Mouse (Mus musculus): ENCODE data around the gene Orc3. TPM values are rescaled to one million over a fixed set of nuclear protein-coding genes. Genes with fewer than 3 reads are reported as not detected.

Gene Orc3
- polyA plus RNA-seq, 1 experiment from 2014 or later, result 85.2 TPM

GRCm38 (mm10) chr4:34577028-34577427 lies 37.7 kb downstream of the Orc3 start:
- Histone ChIP-seq H3K9me3 (no peaks in the 10 kb centered on the region), H3K36me3 (peaks cover 88% of the 10 kb centered on the region), H3K4me3 (no peak overlapping the region), H3K27ac (no peak overlapping the region), H3K27me3 (ENCODE audit: insufficient read depth, poor library complexity, severe bottlenecking) (no peaks in the 10 kb centered on the region), H3K4me1 (0 out of 2 replicates have a peak, but pooled peaks cover 4% of the 10 kb centered on the region)
- WGBS, result 95% methylated on average over 2 of the region's 2 CpGs
- no peak for DNase-seq (ENCODE audit: low spot score)

- Histone ChIP-seq H3K4me1 (no peaks in the 10 kb centered on the region), H3K36me3 (peaks cover 94% of the 10 kb centered on the region), H3K4me3 (no peak overlapping the region), H3K27ac (no peak overlapping the region), H3K9me3 (no peaks in the 10 kb centered on the region), H3K27me3 (ENCODE audit: insufficient read depth, poor library complexity, severe bottlenecking) (no peaks in the 10 kb centered on the region)
- DNase-seq (ENCODE audit: low spot score), result no peak
- 80% methylated on average over 2 of the region's 2 CpGs for WGBS
Observed at GRCm38 (mm10) chr4:34572876-34573275, 41.9 kb downstream of the Orc3 start.

GRCm38 (mm10) chr4:34566226-34566625 lies 48.5 kb downstream of the Orc3 start:
- no peaks in the 10 kb centered on the region for H3K27me3 ChIP-seq (ENCODE audit: insufficient read depth, poor library complexity, severe bottlenecking)
- no peak overlapping the region for H3K4me3 ChIP-seq
- H3K4me1 ChIP-seq, result no peaks in the 10 kb centered on the region
- no peak for DNase-seq (ENCODE audit: low spot score)
- H3K36me3 ChIP-seq, result peaks cover 80% of the 10 kb centered on the region
- WGBS, result 91% methylated on average over 6 of the region's 6 CpGs
- H3K27ac ChIP-seq, result no peak overlapping the region
- no peaks in the 10 kb centered on the region for H3K9me3 ChIP-seq

GRCm38 (mm10) chr4:34560971-34561370 lies 53.8 kb downstream of the Orc3 start:
- H3K4me1 ChIP-seq, result 0 out of 2 replicates have a peak, but pooled peaks cover 3% of the 10 kb centered on the region
- H3K36me3 ChIP-seq, result peaks cover 30% of the 10 kb centered on the region
- no peak overlapping the region for H3K27ac ChIP-seq
- 58% methylated on average over 4 of the region's 4 CpGs for WGBS
- H3K9me3 ChIP-seq, result no peaks in the 10 kb centered on the region
- no peak for DNase-seq (ENCODE audit: low spot score)
- no peak overlapping the region for H3K4me3 ChIP-seq
- no peaks in the 10 kb centered on the region for H3K27me3 ChIP-seq (ENCODE audit: insufficient read depth, poor library complexity, severe bottlenecking)

- no peak overlapping the region for H3K4me3 ChIP-seq
- peaks cover 16% of the 10 kb centered on the region for H3K4me1 ChIP-seq
- no peak for DNase-seq (ENCODE audit: low spot score)
- H3K9me3 ChIP-seq, result no peaks in the 10 kb centered on the region
- no peak overlapping the region for H3K27ac ChIP-seq
- no peaks in the 10 kb centered on the region for H3K27me3 ChIP-seq (ENCODE audit: insufficient read depth, poor library complexity, severe bottlenecking)
- 0 out of 2 replicates have a peak, but pooled peaks cover 6% of the 10 kb centered on the region for H3K36me3 ChIP-seq
Observed at GRCm38 (mm10) chr4:34556183-34556582, 58.6 kb downstream of the Orc3 start.

- no peak for DNase-seq (ENCODE audit: low spot score)
- Histone ChIP-seq H3K27me3 (ENCODE audit: insufficient read depth, poor library complexity, severe bottlenecking) (no peaks in the 10 kb centered on the region), H3K4me3 (no peak overlapping the region), H3K36me3 (0 out of 2 replicates have a peak, but pooled peaks cover 6% of the 10 kb centered on the region), H3K4me1 (peaks cover 16% of the 10 kb centered on the region), H3K9me3 (no peaks in the 10 kb centered on the region), H3K27ac (no peak overlapping the region)
- WGBS, result 96% methylated on average over 3 of the region's 3 CpGs
Observed at GRCm38 (mm10) chr4:34555604-34556003, 59.1 kb downstream of the Orc3 start.

DNA sequence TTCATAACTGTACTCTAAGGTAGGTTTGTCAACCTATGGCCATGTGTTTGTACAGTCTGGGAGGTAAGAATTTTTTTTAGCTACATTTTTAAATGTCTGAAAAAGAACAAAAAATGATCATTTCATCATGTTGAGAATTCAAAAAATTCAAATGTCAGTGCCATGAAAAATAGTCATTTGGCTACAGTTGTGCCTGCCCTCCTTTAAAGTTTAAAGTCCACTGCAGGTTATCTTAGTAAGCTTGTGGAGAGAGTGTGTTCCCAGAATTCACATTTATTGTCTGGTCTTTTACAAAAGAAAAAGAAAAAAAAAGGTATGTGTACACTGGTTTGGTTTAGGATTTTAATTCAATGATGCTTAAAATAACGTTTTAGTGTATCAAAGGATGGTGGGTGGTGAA lies 60.1 kb downstream of the Orc3 start:
- DNase-seq (ENCODE audit: low spot score), result no peak
- Histone ChIP-seq H3K27me3 (ENCODE audit: insufficient read depth, poor library complexity, severe bottlenecking) (no peaks in the 10 kb centered on the region), H3K36me3 (0 out of 2 replicates have a peak, but pooled peaks cover 6% of the 10 kb centered on the region), H3K9me3 (no peaks in the 10 kb centered on the region), H3K4me1 (peaks cover 16% of the 10 kb centered on the region), H3K4me3 (no peak overlapping the region), H3K27ac (no peak overlapping the region)
- WGBS, result 68% methylated on average over 1 of the region's 1 CpGs

DNA sequence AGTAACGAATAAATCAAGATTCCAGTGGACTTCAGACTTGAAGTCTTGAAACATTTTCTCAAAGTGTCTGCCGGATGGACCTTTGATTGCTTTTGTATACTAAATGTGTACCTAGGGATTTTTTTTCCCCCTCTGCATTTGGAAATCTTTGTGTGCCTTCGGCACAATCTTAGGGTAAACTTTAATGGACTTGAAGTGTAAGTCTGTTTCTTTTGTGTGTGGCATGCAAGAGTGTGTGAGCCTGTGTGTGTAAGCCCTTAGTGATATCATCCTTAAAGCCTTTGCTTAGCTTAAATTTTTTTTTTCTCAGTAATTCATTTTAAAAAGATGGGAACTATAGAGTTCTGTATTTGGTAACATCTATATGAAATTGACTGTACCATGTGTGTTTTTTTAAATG lies 62.8 kb downstream of the Orc3 start:
- no peak for DNase-seq (ENCODE audit: low spot score)
- no peaks in the 10 kb centered on the region for H3K9me3 ChIP-seq
- 29% methylated on average over 3 of the region's 3 CpGs for WGBS
- 0 out of 2 replicates have a peak, but pooled peaks cover 6% of the 10 kb centered on the region for H3K36me3 ChIP-seq
- no peaks in the 10 kb centered on the region for H3K27me3 ChIP-seq (ENCODE audit: insufficient read depth, poor library complexity, severe bottlenecking)
- peaks cover 16% of the 10 kb centered on the region for H3K4me1 ChIP-seq
- H3K27ac ChIP-seq, result peak overlapping the region; percentile 97
- H3K4me3 ChIP-seq, result peak overlapping the region; percentile 86

DNA sequence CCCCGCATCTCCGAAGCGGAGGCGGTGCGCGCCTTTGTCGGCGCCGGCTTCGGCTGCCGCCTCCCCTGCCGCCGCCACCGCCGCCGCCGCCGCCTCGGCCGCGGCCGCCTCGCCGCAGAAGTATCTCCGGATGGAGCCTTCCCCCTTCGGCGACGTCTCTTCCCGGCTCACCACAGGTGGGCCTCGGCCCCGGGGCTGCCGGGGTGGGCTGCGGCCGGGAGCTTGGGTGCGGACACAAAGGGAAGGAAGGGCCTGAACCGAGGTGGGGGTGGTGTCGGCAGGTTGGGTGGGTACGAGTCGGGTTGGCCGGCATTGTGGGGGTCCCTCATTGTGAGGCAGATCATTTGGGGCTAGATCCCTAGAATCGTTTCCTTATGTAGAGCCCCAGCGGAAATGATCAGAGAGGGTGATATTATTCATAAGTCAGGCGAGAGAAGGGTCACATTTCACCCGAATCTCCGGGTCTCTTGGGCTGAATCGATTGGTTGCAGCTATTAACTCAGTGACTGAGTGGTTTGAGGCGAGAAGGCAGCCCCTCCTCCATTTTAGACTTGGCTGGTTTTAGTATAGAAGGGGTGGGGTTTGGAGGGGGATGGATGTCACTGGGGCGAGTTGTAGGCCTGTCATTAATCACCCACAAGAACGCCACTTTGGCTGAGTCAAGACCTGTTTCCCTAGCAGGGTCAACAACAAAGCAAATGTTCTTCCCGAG lies 63.5 kb downstream of the Orc3 start:
- whole genome bisulfite sequencing, result under 1% methylated on average over 50 of the region's 50 CpGs
- Histone ChIP-seq H3K4me3 (peak overlapping the region; percentile 86), H3K9me3 (no peaks in the 10 kb centered on the region), H3K27me3 (ENCODE audit: insufficient read depth, poor library complexity, severe bottlenecking) (no peaks in the 10 kb centered on the region), H3K4me1 (peaks cover 13% of the 10 kb centered on the region), H3K36me3 (0 out of 2 replicates have a peak, but pooled peaks cover 6% of the 10 kb centered on the region), H3K27ac (peak overlapping the region; percentile 97)
- peak; percentile 89 for DNase-seq (ENCODE audit: low spot score)

DNA sequence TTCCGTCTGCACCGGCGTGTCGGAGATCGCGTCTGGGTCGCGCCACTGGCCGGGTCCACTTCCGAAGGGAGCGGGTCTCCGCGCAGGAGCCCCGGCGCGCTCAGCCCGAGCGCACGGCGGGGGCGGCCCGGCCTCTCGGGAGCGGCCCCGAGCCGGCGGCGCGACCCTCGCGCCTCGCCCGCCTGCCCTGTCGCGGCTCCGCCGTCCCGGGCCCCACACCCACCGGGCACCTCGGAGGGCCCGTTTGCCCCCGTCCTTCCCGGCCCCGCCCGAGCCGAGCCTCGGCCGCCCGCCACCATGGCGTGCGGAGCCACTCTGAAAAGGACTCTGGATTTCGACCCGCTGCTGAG lies 64.0 kb downstream of the Orc3 start, which contains the start of gene Akirin2:
Gene Akirin2 (plus strand): TSS at position 190 of the 350 bp plus-strand sequence.
- Histone ChIP-seq H3K27ac (peak within 1 kb of the TSS; percentile 97), H3K36me3 (0 out of 2 replicates have a peak, but pooled peaks cover 6% of the 10 kb centered on the region), H3K9me3 (no peaks in the 10 kb centered on the region), H3K27me3 (ENCODE audit: insufficient read depth, poor library complexity, severe bottlenecking) (no peaks in the 10 kb centered on the region), H3K4me3 (peak within 1 kb of the TSS; percentile 86), H3K4me1 (peaks cover 11% of the 10 kb centered on the region)
- WGBS, result under 1% methylated on average over 43 of the region's 53 CpGs
- DNase-seq (ENCODE audit: low spot score), result no peak

DNA sequence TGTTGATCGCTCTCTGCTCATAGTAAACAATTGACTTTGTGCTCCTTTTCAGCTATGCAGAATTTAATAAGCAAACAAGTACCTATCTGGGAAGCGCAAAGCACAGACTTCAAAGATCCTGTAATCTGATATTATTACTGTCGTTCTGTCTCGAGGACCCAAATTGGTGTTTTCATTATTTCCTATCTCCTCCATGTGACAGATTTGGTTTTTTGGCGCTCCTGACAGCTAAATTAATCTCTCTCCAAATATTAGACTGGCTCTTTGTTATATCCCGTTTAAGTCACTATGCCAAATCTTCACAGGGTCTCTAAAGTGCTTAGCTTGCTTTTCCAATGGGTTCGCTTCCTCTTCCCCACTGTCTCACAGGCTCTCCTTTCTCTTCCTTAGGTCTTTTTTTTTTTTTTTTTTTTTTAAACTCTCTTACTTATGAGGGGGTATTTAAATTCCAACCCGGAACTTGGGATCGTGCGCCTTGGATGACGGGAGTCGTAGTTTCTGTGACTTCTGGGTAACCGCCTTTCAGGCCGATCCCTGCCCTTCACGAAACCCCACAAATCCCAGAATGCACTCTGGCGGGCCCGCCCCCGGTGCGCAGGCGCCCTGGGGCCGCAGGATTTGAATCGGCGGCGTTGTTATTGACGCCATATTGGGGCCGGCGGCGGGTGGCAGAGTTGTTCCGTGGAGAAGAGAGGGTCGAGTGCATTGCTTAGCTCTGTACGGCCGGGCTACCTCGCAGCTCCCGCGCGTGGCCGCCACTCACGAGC lies 64.6 kb downstream of the Orc3 start:
- 2% methylated on average over 38 of the region's 38 CpGs for WGBS
- peaks cover 6% of the 10 kb centered on the region; the same call in 1 of the 2 replicates for H3K4me1 ChIP-seq
- H3K36me3 ChIP-seq, result 0 out of 2 replicates have a peak, but pooled peaks cover 1% of the 10 kb centered on the region
- peak; percentile 98 for DNase-seq (ENCODE audit: low spot score)
- H3K4me3 ChIP-seq, result peak overlapping the region; percentile 86
- peak overlapping the region; percentile 97 for H3K27ac ChIP-seq
- no peaks in the 10 kb centered on the region for H3K27me3 ChIP-seq (ENCODE audit: insufficient read depth, poor library complexity, severe bottlenecking)
- no peaks in the 10 kb centered on the region for H3K9me3 ChIP-seq

- Histone ChIP-seq H3K36me3 (no peaks in the 10 kb centered on the region), H3K4me1 (no peaks in the 10 kb centered on the region), H3K27me3 (ENCODE audit: insufficient read depth, poor library complexity, severe bottlenecking) (no peaks in the 10 kb centered on the region), H3K4me3 (no peak overlapping the region), H3K27ac (no peak overlapping the region), H3K9me3 (no peaks in the 10 kb centered on the region)
- DNase-seq (ENCODE audit: low spot score), result no peak
- WGBS, result 76% methylated on average over 6 of the region's 6 CpGs
Observed at GRCm38 (mm10) chr4:34529941-34530340, 84.8 kb downstream of the Orc3 start.

- Histone ChIP-seq H3K4me3 (no peak overlapping the region), H3K9me3 (no peaks in the 10 kb centered on the region), H3K4me1 (no peaks in the 10 kb centered on the region), H3K36me3 (no peaks in the 10 kb centered on the region), H3K27me3 (ENCODE audit: insufficient read depth, poor library complexity, severe bottlenecking) (no peaks in the 10 kb centered on the region), H3K27ac (no peak overlapping the region)
- WGBS, result 66% methylated on average over 4 of the region's 4 CpGs
- DNase-seq (ENCODE audit: low spot score), result no peak
Observed at GRCm38 (mm10) chr4:34529379-34529778, 85.4 kb downstream of the Orc3 start.

Data from heart, embryonic 10.5 days (tissue).